Comparison of ENCODE assay signal across 8 mouse cellular contexts in the genomic region with DNA sequence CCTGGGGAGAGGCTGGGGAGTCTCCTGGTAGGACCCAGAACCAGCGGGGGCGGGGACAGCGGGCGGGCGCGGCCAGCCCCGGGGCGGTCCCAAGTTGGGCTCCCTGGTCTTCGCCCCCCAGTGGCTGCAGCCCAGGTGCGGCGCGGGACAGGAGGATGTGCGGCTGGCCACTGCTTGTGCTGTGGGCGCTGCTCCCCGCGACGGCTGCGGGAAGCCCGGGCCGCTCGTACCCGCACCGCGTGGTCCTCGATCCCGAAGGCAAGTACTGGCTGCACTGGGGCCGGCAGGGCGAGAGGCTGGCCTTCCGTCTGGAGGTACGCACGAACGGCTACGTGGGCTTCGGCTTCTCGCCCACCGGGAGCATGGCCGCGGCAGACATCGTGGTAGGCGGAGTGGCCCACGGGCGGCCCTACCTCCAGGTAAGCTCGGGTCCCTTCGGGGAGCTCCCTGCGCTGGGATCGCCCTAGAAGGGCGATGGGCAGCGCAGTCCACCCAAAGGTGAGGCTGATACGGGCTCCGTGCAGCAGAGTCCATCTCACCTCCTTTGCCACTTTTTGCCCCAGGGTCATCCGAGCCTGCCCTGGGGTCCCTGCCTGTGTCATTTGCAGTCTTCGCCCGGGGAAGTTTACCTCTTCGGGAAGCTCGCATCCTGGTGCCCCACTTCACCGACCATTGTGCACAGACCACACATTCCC. TPM values are rescaled to one million over a fixed set of nuclear protein-coding genes. Genes with fewer than 3 reads are reported as not detected.
A peak's percentile ranks its signal among the peaks of the same experiment; 100 is the strongest.
DNase-seq lines count a peak whose midpoint lies in the region; ATAC-seq lines count a peak whose summit lies in the region.

A gene (plus strand): TSS at position 69 of the 695 bp plus-strand sequence.

- DNase-seq in right cerebral cortex, postnatal 14 days: peak; percentile 7
- no peak for DNase-seq in right cerebral cortex, postnatal 36 days (ENCODE audit: low spot score in 2 of 2)
- peak; percentile 49 for DNase-seq in embryo, embryonic 10.5 days (ENCODE audit: low spot score)
- peak; percentile 20 to 43 for DNase-seq in heart, postnatal 14 days
- peak; percentile 64 for DNase-seq in limb, embryonic 11.5 days (ENCODE audit: low spot score)
- DNase-seq in midbrain, embryonic 10.5 days (ENCODE audit: low spot score): peak; percentile 55
- DNase-seq in thymus, postnatal 14 days: peak; percentile 15
- DNase-seq in cerebellum, adult 11-12 months: no peak

- peak within 1 kb of the TSS; percentile 84 for H3K4me2 ChIP-seq in limb, embryonic 11.5 days (ENCODE audit: low read depth, severe bottlenecking)

- H3K27me3 ChIP-seq in limb, embryonic 11.5 days (ENCODE audit: control insufficient read depth, insufficient read depth, low read length): peaks cover 23% of the 10 kb centered on the region
- H3K27me3 ChIP-seq in midbrain, embryonic 10.5 days (ENCODE audit: low read depth, poor library complexity, severe bottlenecking): peaks cover 65% of the 10 kb centered on the region

- H3K9me3 ChIP-seq in limb, embryonic 11.5 days (ENCODE audit: control insufficient read depth, low read length): no peaks in the 10 kb centered on the region
- no peaks in the 10 kb centered on the region for H3K9me3 ChIP-seq in midbrain, embryonic 10.5 days (replicated peaks)

- WGBS in limb, embryonic 11.5 days: under 1% methylated on average over 53 of the region's 56 CpGs
- WGBS in midbrain, embryonic 10.5 days: under 1% methylated on average over 55 of the region's 56 CpGs

- H3K4me1 ChIP-seq in limb, embryonic 11.5 days (ENCODE audit: control insufficient read depth, insufficient read depth, low read length): no peaks in the 10 kb centered on the region
- peaks cover 33% of the 10 kb centered on the region for H3K4me1 ChIP-seq in midbrain, embryonic 10.5 days

- intact Hi-C loops in heart, postnatal 14 days (cut with DNase I): no loop called here

- H3K4me3 ChIP-seq in limb, embryonic 11.5 days (ENCODE audit: low read depth, low read length): peak within 1 kb of the TSS; percentile 40
- peak within 1 kb of the TSS; percentile 62 for H3K4me3 ChIP-seq in midbrain, embryonic 10.5 days

- no peak within 1 kb of the TSS for H3K27ac ChIP-seq in limb, embryonic 11.5 days (replicated peaks; ENCODE audit: low read depth, low read length)
- H3K27ac ChIP-seq in midbrain, embryonic 10.5 days (replicated peaks): peak within 1 kb of the TSS; percentile 75

- ATAC-seq in limb, embryonic 11.5 days (ENCODE audit: insufficient number of reproducible peaks, low FRiP score, low TSS enrichment, low read depth): peak; percentile 60; the same call in 1 of the 2 replicates

- peak within 1 kb of the TSS; percentile 45 for H3K9ac ChIP-seq in limb, embryonic 11.5 days (ENCODE audit: low read length)

- no peaks in the 10 kb centered on the region for H3K36me3 ChIP-seq in limb, embryonic 11.5 days (ENCODE audit: control insufficient read depth, insufficient read depth, low read length)
- H3K36me3 ChIP-seq in midbrain, embryonic 10.5 days: no peaks in the 10 kb centered on the region

RNA-seq across cellular contexts. Expression of the gene that starts here (rescaled TPM):
- under 1 TPM; 0.46 to 0.86 TPM for total RNA-seq in heart, postnatal 14 days (2021)
- polyA plus RNA-seq in limb, embryonic 11.5 days (2014; fragmentation: Nextera tagmentation; extraction: Ambion mirVana): 9.2 and 10.5 TPM in 2 replicates
- polyA plus RNA-seq in midbrain, embryonic 10.5 days (2016; fragmentation: Nextera tagmentation; extraction: Ambion mirVana): 3.7 and 5.5 TPM in 2 replicates

Comparison
In these comparisons a context has a peak if more than half of its experiments do, and no peak if none do; other contexts are left out.
1. DNase-seq: peak in right cerebral cortex, postnatal 14 days (single experiment), embryo, embryonic 10.5 days (single experiment), limb, embryonic 11.5 days (single experiment), midbrain, embryonic 10.5 days (single experiment) and thymus, postnatal 14 days (single experiment); none in right cerebral cortex, postnatal 36 days (0 of 2) and cerebellum, adult 11-12 months (single experiment).
2. Peak in DNase-seq in heart, postnatal 14 days; RNA of the gene not detected or under 1 TPM.